16 mouse cellular contexts compared by ENCODE assay signal in the genomic region with DNA sequence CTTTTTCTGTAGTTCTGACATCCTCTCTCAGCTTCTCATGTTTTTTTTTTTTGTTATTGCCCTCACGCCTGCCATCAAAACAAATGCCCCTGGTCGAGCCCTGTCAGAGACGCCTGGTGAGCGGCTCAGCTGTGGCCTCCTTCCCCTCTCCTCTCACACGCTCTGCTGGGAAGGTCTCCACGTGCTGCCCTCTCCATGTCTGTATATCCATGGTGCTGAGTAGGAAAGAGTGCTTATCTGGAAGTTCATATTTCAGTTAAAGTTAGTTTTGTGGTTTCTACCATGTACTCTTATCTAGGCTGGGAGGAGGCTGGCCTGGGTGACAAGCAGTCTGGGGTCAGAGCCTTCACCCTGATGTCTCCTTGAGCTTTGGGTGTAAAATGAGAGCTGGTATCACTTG.
DNase-seq lines count a peak whose midpoint lies in the region; ATAC-seq and TF ChIP-seq lines count a peak whose summit lies in the region.
"Had no signal": no experiment of that assay in that cellular context is flagged by ENCODE, and none has a peak within 500 bp of the region (broad histone marks: within the 10 kb centered on the region; RNA-seq: fewer than 3 reads in every experiment).

No protein-coding gene starts in this region.

- intact Hi-C loops in heart, postnatal 25 days (cut with DNase I) = no loop called here

- H3K36me3 ChIP-seq in heart, embryonic 10.5 days = peaks cover 55% of the 10 kb centered on the region
- H3K36me3 ChIP-seq in liver, embryonic 14.5 days (replicated peaks; ENCODE audit: control insufficient read depth, insufficient read depth, low read depth) = no peaks in the 10 kb centered on the region
- no peaks in the 10 kb centered on the region for H3K36me3 ChIP-seq in forebrain, embryonic 12.5 days (replicated peaks)
- H3K36me3 ChIP-seq: embryonic facial prominence, embryonic 13.5 days; kidney, embryonic 15.5 days; limb, embryonic 15.5 days had no signal

- no peak for DNase-seq in heart, embryonic 10.5 days (ENCODE audit: low spot score)
- no peak for DNase-seq in heart, postnatal 25 days (ENCODE audit: low spot score)
- peak; percentile 8 for DNase-seq in urinary bladder, adult 2 months (ENCODE audit: low spot score)
- DNase-seq in urinary bladder, adult 18-20 months (ENCODE audit: low spot score in 2 of 2) = no peak
- peak in 2 of 3 experiments; percentile 58 to 59 for DNase-seq in liver, embryonic 14.5 days (ENCODE audit: low read depth in 3 of 3, low spot score in 3 of 3)
- no peak for DNase-seq in frontal cortex, adult 2 months (ENCODE audit: extremely low spot score in 1 of 2, low spot score in 1 of 2)
- DNase-seq in ovary, postnatal 36 days (ENCODE audit: low spot score) = no peak
- DNase-seq: cerebellum, adult 11-12 months; midbrain, embryonic 14.5 days; thymus, postnatal 36 days had no signal

- no peak for TF ChIP-seq CTCF in liver, embryonic 14.5 days (IDR thresholded peaks at IDR 0.05; ENCODE audit: low read depth)

- H3K9ac ChIP-seq in liver, embryonic 14.5 days (replicated peaks) = peak overlapping the region; percentile 23
- H3K9ac ChIP-seq in forebrain, embryonic 12.5 days = no peak overlapping the region
- H3K9ac ChIP-seq: embryonic facial prominence, embryonic 13.5 days; kidney, embryonic 15.5 days; limb, embryonic 15.5 days had no signal

- peak overlapping the region; percentile 40 for H3K4me2 ChIP-seq in liver, embryonic 14.5 days (ENCODE audit: low read depth)
- H3K4me2 ChIP-seq in forebrain, embryonic 12.5 days = no peak overlapping the region
- H3K4me2 ChIP-seq: embryonic facial prominence, embryonic 13.5 days; kidney, embryonic 15.5 days; limb, embryonic 15.5 days had no signal

- no peak overlapping the region for H3K4me3 ChIP-seq in heart, embryonic 10.5 days
- H3K4me3 ChIP-seq in liver, embryonic 14.5 days (ENCODE audit: insufficient read depth in 1 of 2, low read depth in 2 of 2, low read length in 2 of 2) = no peak overlapping the region
- no peak overlapping the region for H3K4me3 ChIP-seq in forebrain, embryonic 12.5 days (replicated peaks)
- H3K4me3 ChIP-seq: embryonic facial prominence, embryonic 13.5 days; kidney, embryonic 15.5 days; layer of hippocampus, adult 2 months; limb, embryonic 15.5 days had no signal

- WGBS in heart, embryonic 10.5 days = 45% methylated on average over 6 of the region's 6 CpGs
- 4% methylated on average over 6 of the region's 6 CpGs for WGBS in liver, embryonic 14.5 days (ENCODE audit: insufficient replicate concordance)
- WGBS in forebrain, embryonic 12.5 days = 76% methylated on average over 6 of the region's 6 CpGs

- no peaks in the 10 kb centered on the region for H3K27me3 ChIP-seq in heart, embryonic 10.5 days (ENCODE audit: insufficient read depth, poor library complexity, severe bottlenecking)
- H3K27me3 ChIP-seq in liver, embryonic 14.5 days (ENCODE audit: control insufficient read depth, insufficient read depth, low read length) = no peaks in the 10 kb centered on the region
- no peaks in the 10 kb centered on the region for H3K27me3 ChIP-seq in forebrain, embryonic 12.5 days
- H3K27me3 ChIP-seq: embryonic facial prominence, embryonic 13.5 days; kidney, embryonic 15.5 days; limb, embryonic 15.5 days had no signal

- no peaks in the 10 kb centered on the region for H3K9me3 ChIP-seq in heart, embryonic 10.5 days
- no peaks in the 10 kb centered on the region for H3K9me3 ChIP-seq in liver, embryonic 14.5 days (ENCODE audit: control insufficient read depth, low read length)
- no peaks in the 10 kb centered on the region for H3K9me3 ChIP-seq in forebrain, embryonic 12.5 days
- H3K9me3 ChIP-seq: embryonic facial prominence, embryonic 13.5 days; kidney, embryonic 15.5 days; limb, embryonic 15.5 days had no signal

- TF ChIP-seq EP300 in liver, embryonic 14.5 days (IDR thresholded peaks at IDR 0.05; ENCODE audit: low read depth) = peak; percentile 92

- H3K4me1 ChIP-seq in heart, embryonic 10.5 days = peaks cover 66% of the 10 kb centered on the region
- H3K4me1 ChIP-seq in liver, embryonic 14.5 days (replicated peaks; ENCODE audit: control insufficient read depth in 2 of 2, insufficient read depth in 2 of 2, low read length in 1 of 2) = peaks cover 31 to 49% of the 10 kb centered on the region in 2 experiments
- H3K4me1 ChIP-seq in forebrain, embryonic 12.5 days = peaks cover 15% of the 10 kb centered on the region

- peak; percentile 92 for ATAC-seq in liver, embryonic 14.5 days (ENCODE audit: insufficient read depth)
- ATAC-seq in forebrain, embryonic 12.5 days (ENCODE audit: low FRiP score) = no peak
- ATAC-seq: forebrain, embryonic 14.5 days had no signal

- peak overlapping the region; percentile 56 for H3K27ac ChIP-seq in heart, embryonic 10.5 days
- H3K27ac ChIP-seq in liver, embryonic 14.5 days = peak overlapping the region; percentile 51
- H3K27ac ChIP-seq in forebrain, embryonic 12.5 days = no peak overlapping the region
- H3K27ac ChIP-seq: embryonic facial prominence, embryonic 13.5 days; kidney, embryonic 15.5 days; layer of hippocampus, adult 2 months; limb, embryonic 15.5 days had no signal

Comparison
In these comparisons a context has a peak if more than half of its experiments do, and no peak if none do; other contexts are left out.
1. DNase-seq: peak in urinary bladder, adult 2 months (single experiment) and liver, embryonic 14.5 days (2 of 3); none in heart, embryonic 10.5 days (single experiment), heart, postnatal 25 days (single experiment), urinary bladder, adult 18-20 months (0 of 2), frontal cortex, adult 2 months (0 of 2) and ovary, postnatal 36 days (single experiment).